Mouse (Mus musculus): ENCODE measurements around the gene Fuom.

Fuom gene

GRCm38 (mm10) chr7:140057413-140058407 is 44.5 kb downstream of the Fuom start:
- DNase-seq (ENCODE audit: low read depth, low spot score) = no peak

GRCm38 (mm10) chr7:140054124-140054523 is 48.1 kb downstream of the Fuom start:
- DNase-seq (ENCODE audit: low read depth, low spot score) = no peak

GRCm38 (mm10) chr7:140049115-140049689 is 53.0 kb downstream of the Fuom start:
- DNase-seq (ENCODE audit: low read depth, low spot score) = no peak

GRCm38 (mm10) chr7:140048361-140049114 is 53.7 kb downstream of the Fuom start, which contains the start of gene Msx3:
Msx3 (minus strand) TSS chr7:140049089.
- no peak for DNase-seq (ENCODE audit: low read depth, low spot score)

- no peak for DNase-seq (ENCODE audit: low read depth, low spot score)
These were observed 54.4 kb downstream of the Fuom start for GRCm38 (mm10) chr7:140047811-140048311.

Data from skeletal muscle tissue, adult 2 months (tissue).